Mouse (Mus musculus) lung, postnatal 14 days (tissue): ENCODE measurements around the gene L3mbtl3.
A peak's percentile ranks its signal among the peaks of the same experiment; 100 is the strongest.

Experiments
- DNase-seq: peaks from one replicate; pipeline ENCODE4 v3.0.0; 2021

L3mbtl3 gene

GRCm38 (mm10) chr10:26333966-26334365 lies 41.8 kb downstream of the L3mbtl3 start:
- no peak for DNase-seq

GRCm38 (mm10) chr10:26332781-26333180 lies 43.0 kb downstream of the L3mbtl3 start:
- DNase-seq: no peak

DNA sequence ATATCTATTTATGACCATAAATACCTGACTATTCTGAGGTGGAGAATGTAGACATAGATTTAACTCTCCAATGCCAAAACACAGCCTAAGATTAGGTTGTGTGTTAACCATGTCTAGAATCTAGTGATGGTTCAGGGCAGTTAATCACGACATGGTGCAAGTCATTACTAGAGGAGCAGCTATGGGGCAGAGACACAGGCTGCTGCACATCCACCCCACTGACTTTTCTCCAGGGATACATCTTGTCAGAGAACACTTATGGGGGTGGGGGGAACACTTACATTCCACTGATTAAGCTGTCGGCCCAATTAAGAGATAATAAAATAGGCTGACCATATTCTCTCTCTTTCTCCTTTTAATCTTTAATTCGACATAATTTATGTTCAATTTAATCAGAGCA lies 46.9 kb downstream of the L3mbtl3 start:
- DNase-seq: no peak

- DNase-seq: no peak
These were observed 47.9 kb downstream of the L3mbtl3 start for GRCm38 (mm10) chr10:26327691-26328542.

DNA sequence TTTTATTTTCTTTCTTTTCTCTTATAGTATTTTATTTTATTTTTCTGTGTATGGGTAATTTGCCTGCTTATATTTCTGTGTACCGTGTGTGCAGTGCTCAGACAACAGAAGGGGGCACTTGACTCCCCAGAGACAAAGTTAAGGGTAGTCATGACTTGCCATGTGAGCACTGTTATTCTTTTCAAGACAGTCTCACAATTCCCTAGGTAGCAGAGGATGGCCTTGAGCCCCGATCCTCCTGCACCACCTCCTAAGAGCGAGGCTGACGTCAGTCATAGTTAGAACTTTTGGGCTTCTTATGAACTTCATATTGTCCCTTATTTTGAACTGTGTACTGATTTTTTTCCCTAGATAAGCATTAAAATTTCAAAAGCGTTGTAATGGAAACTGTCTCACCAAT lies 48.5 kb downstream of the L3mbtl3 start:
- no peak for DNase-seq

DNA sequence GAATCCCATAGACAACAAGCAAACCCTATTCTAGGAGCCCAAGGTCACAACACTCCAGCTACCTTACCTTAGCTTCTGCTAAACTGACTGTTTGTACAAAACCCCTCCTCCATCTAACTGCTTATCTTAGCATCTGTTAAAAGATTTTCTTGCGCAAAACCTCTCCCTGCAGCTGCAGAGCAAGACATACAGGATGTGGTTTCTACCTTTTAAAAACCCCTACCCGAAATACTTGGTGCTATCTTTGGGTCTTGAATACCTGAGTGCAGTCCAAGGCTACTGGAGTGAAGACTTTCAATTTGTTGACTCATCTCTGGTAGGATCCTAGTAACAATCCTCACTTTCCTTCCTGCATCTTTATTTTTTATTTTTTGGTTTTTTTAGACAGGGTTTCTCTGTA lies 50.5 kb downstream of the L3mbtl3 start:
- DNase-seq: no peak

DNA sequence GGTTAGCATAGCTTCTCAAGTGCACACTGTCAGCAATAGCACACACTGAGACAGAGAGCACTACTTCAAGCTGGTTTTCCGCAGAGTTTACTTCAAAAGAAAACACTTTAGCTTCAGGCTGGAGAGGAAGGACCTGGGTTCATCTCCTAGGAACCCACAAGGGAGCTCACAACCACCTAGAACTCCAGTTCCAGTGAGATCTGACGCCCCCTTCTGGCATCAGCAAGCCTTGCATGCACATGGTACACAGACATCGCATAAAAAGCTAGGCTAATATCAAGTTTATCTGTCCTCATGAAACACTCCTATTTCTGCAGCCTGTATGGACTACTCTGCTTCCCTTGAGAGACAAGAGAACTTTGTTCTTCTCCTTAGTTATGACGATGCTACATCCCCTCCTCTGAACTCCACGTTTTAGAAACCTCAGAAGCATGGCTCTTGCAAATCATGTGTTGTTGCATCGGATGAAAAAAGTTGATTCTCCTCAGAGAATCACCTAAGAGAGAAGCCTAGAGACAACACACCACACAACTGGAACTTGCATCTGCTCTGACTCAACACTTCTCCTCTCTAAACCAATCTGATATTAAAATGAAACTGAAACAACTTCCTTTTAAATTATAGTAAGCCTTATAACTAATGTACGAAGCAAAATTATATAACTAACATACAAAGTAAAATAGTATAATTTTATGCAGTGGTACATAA lies 53.3 kb downstream of the L3mbtl3 start:
- DNase-seq: no peak

DNA sequence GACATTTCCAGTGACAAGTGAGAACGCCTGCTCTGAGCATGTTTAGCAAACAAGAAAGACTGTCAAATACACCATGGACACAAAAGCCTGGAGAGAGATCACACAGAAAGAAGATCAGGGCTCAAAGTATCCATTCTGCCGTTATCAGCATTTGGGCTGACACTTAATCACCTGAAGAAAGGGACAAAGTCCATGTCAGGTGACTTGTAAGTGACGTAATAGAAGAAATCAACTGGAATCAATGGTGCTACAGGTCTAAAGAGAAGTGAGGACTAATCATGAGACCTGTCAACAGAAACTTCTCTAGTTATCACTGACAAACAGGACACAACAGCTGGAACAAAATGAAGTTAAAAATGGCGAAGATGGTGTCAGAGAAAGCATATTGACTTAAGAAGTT lies 55.1 kb downstream of the L3mbtl3 start:
- DNase-seq: no peak

- DNase-seq: no peak
These were observed 61.4 kb downstream of the L3mbtl3 start for GRCm38 (mm10) chr10:26314327-26314726.

- DNase-seq: no peak
These were observed 72.3 kb downstream of the L3mbtl3 start for GRCm38 (mm10) chr10:26303485-26303884.

- no peak for DNase-seq
These were observed 73.4 kb downstream of the L3mbtl3 start for GRCm38 (mm10) chr10:26302336-26302735.

GRCm38 (mm10) chr10:26297626-26298025 lies 78.1 kb downstream of the L3mbtl3 start:
- DNase-seq: peak; percentile 11

DNA sequence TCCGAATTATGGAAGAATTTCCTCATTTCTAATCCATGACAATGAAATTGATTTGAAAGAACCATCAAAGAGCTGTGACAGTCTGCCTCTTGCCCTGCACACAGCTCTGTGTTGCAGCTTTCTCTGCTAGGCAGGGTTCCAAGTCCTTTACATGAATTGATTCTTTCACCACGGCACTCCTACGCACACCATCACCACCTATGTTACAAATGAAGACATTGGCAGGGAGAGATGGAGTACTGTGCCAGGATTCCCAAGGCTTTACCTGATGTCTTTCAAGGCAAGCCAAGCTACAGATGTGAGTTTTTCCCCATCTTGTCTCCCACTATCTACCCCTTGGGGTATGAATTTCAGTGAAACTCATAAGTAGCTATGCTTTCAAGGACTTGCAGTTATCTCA lies 78.6 kb downstream of the L3mbtl3 start:
- no peak for DNase-seq

GRCm38 (mm10) chr10:26287136-26287535 lies 88.6 kb downstream of the L3mbtl3 start:
- DNase-seq: no peak

DNA sequence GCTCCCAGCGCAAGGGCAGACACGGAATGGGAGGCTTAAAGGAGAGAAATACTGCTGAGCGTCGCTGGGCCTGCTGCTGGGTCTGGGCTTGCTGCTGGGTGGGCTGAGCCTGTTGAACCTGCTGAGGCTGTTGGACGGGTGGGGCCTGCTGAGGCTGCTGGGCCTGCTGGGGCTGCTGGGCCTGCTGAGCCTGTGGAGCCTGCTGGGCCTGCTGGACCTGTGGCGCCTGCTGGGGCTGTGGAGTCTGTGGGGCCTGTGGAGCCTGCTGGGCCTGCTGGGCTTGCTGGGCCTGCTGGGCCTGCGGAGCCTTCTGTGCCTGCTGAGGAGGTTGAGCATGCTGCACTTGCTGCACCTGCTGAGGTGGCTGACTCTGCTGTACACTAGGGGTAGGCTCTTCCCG lies 95.8 kb downstream of the L3mbtl3 start:
- no peak for DNase-seq

DNA sequence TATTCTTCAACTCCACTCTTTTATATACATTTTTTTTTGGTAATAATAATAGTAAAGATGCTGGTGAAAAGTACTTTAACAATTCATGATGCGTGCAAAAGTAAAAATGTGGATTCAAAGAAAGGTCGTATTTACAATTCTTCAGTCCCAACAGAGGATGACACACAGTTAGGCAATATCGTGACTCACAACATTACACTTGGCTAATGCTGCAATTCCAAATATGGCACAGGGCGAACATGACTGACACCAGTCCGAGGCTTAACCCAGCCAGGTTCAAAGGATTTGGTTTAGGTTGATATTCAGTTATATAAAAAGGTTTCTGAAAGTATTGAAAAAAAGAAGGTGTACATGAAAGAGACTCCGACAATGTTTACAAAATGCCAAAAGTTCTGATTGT lies 100.4 kb downstream of the L3mbtl3 start:
- DNase-seq: no peak

DNA sequence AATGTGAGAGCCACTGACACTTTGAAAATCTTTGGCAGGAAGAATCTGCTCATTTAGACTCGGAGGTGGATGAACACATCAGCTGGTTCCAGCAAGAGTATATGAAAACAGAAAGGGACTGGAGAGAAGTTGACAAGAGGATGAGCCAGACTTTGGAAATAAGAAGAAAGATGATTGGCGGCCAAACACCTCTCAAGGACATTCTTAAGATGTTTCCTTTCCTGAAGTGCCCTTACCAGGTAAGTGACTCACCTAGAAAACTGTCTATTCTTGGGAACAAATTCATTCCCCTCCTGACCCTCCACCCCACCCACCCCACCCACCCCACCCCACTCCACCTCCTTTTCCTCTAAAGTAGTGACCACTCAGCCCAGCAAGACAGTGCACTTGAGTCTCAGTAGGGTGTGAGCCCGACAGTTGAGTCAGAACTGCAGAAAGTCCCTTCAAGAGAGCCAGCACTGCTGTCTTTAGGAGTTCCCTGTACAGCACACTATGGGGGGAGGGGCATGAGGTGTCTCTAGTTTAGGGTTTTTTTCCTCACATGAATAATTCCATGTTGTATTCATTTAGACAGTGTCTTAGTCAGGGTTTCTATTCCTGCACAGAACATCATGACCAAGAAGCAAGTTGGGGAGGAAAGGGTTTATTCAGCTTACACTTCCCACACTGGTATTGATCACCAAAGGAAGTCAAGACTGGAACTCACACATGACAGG lies 111.9 kb downstream of the L3mbtl3 start:
- no peak for DNase-seq

GRCm38 (mm10) chr10:26259908-26260307 lies 115.9 kb downstream of the L3mbtl3 start:
- no peak for DNase-seq

- DNase-seq: no peak
These were observed 126.2 kb downstream of the L3mbtl3 start for GRCm38 (mm10) chr10:26249426-26250165.

DNA sequence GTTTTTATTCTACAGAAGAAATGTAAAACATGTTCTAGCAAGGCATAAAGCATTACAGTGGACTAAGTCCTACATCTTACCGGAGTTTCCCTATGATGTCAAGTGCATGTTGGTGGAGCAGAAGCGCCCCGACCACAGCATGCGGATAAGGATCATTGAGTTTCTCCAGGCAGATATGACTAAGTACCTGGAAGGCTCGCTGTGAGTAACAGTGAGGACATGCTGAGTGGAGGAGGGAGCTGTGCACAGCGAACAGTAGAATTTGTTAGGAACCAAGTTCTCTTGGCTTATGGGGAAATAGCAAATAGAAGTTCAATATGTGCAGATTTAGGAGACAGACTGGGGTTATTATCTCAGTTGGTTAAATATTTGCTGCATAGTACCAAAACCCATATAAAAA lies 131.3 kb downstream of the L3mbtl3 start:
- no peak for DNase-seq

DNA sequence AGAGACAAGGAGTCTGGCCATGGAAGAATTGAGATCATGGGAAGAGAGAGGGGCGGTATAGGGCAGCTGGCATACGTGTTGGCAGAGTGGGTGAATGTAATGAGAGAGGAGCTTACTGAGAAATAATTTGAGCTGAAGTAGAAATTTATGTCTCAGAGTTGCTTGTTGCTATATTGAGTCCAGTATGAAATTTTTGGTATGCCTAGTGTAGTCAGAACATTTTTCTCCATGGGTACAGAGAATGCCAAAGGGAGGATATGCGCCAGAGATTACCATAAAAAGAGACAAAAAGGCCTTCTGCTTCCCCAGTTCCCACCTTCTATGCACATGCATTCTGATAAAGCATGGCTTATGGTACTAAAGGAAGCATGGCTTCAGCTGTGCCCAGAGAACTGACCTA lies 132.6 kb downstream of the L3mbtl3 start:
- no peak for DNase-seq

DNA sequence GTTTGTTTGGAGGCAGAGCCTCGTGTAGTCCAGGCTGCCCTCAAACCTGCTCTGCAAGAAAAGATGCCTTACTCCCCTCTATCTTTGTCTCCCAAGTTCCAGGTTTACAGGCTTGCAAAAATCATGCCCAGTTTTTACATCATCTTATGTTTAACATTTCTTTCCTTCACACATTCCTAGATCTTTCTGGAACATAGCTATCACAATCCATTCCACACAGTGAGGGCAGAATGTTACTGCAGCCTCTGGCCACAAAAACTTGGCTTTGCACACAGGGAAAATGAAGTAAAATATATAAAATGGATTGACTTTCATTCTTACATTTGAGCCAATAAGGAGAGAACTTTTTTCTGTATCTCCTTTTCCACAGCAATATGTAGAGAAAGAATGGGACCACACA lies 136.7 kb downstream of the L3mbtl3 start:
- no peak for DNase-seq

GRCm38 (mm10) chr10:26238559-26238958 lies 137.2 kb downstream of the L3mbtl3 start:
- no peak for DNase-seq
